Mouse (Mus musculus): ENCODE data around the gene Cit.

- TF ChIP-seq POLR2A (IDR thresholded peaks at IDR 0.05; ENCODE audit: control insufficient read depth, extremely low read depth, insufficient read depth, low read length, poor library complexity), result no peak
- TF ChIP-seq CTCF (IDR thresholded peaks at IDR 0.05; ENCODE audit: borderline replicate concordance, control insufficient read depth, extremely low read depth, insufficient read depth, low read length, poor library complexity), result no peak
These were observed 5.9 kb downstream of the Cit start for GRCm38 (mm10) chr5:115851029-115851365.
